Mouse (Mus musculus) kidney, postnatal 10 days (tissue): Measurements from ENCODE around the gene Shmt2.

Experiments
- DNase-seq: peaks from one replicate; pipeline ENCODE4 v3.0.0; 2021; ENCODE audit warnings: mixed read lengths

The Shmt2 gene

DNA sequence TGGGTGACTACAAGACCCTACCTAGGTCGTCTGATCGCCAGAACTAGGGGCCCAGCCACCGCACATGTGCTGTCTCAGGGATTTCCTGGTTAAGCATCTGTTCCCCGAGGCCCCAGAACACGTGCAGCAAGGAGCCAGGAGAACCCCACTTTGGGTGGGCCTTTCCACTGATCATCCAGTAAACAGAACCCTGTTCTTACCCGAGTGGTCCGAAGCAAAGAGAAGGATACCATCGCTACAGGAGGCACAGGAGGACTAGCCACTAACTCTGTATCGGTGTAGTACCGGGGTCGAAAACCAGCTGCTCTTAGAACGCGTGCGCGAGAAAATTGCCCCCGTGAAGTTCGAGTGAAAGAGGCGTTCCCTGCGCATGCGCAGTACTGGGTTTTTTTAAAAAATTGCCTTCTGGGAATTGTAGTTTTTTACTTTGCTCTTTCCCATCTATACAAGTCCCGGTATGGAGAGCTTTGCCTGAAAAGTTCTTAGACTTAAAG, at the start of gene Shmt2:
Gene Shmt2, minus strand, starts transcription at position 357 of the 494 bp plus-strand sequence.
- peak; percentile 92 for DNase-seq

DNA sequence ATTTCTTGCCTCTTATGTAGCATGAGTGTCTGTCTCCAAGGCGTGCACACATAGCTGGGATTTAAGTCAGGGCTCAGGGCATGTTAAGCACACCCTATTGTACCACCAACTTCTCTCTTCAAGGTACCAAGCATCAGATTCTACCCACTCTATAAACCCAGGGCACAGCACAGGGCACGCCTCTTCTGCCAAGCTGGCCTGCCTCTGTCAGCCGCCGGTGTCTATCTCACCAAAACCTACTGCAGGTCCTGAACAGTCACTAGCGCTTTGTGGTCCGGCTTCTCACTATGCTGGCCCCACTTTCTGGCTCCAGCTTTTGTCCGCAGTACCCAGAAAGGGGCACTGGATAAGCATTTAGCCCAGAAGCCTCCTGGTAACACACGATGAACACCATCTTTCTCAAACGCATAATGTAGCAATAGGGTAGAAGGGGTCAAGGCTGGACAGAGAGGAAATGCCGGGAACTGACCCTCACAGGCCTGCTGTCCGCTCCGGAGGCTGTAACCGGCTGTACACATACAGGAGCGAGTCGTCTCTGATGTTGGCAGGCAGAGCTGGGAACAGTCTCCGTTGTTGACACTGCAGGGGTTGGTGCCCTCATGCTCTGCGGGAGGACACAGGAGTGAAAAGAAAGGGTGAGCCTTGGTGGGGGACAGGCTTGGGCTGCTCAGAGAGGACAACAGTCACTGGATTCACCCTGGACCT, 48.8 kb upstream of the Shmt2 start:
- DNase-seq, result peak; percentile 49

DNA sequence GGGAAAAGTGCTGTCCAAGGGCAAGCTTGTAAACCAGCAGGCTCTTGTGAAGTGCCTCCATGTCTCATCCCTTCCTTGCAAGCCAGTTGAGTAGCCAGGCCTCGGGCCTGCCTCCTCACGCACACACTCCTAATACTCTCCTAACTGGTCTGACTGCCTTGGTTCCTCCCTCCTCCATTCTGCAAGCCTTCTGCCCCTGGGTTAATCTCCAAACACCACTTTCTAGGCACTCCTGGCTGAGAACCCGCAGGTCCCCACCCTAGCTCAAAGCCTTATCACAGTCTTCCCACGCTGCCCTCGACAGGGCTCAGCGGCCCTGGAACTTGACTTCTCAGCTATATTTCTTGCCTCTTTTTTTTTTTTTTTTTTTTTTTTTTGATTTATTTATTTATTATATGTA, 48.1 kb upstream of the Shmt2 start:
- DNase-seq, result no peak

DNA sequence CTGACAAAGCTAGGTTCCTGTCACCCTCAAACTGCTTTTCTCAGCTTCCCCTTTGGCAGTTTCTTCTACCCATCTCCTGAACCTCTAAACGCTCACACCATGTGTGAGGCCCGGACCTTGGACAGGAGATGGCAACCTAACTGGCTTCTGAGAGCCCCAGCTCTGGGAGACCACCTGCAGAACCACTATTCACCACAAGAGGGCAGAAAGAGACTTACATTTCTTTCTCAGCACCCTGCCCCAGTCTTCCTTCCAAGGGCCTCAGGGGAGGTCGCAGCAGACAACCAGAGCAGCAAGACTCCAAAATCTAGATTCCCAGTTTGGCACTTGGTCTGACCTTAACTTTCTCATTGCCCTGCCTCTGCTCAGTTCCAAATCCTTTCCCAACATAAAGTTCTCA, 47.2 kb upstream of the Shmt2 start:
- DNase-seq, result peak; percentile 90

DNA sequence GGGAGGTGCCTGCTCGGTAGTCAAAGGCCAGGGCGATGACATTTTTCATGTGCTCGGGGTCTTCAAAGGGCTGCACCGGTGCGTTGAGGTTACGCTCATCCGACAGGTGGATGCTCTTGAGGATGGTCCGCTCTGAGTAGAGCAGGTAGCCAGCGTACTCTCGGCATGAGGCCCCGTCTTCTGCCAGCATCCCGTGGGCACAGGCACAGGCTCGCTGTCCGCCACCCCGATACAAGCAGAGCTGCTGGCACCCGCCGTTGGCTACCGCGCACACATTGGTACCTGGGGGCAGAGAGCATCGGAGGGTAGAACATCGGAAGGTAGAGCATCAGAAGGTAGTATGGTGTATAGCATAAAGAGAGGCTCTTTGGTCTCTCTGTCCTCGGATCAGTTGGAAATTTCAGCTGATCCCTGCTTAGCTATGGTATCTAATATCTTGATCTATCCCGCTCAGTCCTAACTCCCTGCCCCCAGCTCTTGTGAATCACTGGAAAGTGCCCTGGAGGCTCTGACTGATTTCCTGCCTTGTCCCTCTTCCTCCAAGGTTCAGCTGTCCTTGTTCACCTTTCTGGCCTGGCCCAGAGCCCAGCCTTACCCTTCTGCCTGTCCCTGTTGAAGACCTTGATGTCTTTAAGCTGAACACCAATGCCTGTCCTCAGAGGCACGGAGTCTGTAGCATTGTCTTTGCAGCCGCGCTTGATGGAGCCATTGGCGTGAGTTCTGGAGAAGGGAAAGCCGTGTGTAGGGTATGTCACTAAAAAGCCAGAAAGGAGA, 44.5 kb upstream of the Shmt2 start:
- no peak for DNase-seq

DNA sequence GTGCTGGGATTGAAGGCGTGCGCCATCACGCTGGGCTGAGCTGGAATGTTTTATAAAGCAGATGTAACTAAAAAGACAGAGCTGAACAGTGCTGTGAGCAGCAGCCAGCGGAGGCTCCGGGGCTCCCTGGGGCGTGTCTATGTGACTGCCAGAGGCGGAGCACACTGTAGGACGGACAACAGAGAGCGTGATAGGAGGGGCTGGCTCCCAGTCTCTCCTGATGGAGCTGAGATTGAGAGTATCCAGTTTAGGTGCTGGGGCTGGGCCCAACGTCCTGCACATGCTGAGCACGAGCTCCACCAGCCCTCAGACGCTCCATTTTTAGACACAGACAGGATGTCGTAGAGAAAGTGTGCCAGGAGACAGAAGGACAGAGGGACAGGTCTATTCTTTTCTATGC, 42.1 kb upstream of the Shmt2 start:
- peak; percentile 68 for DNase-seq

DNA sequence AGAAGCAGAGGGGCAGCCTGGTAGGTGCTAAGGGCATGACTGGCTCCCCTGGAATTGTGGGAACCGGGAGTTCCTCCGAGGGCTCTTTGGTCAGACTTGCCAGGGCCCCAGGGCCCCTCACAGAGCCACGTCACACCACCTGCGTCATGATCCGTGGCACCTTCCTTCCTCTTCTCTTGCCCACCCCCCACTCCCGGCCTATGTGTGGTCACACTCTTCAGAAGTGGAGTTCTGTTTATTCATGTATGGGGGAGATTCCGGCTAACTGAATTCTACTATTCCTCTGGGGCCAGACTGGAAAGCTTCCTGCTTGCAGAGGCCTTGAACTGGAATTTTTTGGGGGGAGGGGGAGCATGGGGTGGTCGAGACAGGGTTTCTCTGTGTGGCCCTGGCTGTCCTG, 41.6 kb upstream of the Shmt2 start:
- DNase-seq, result peak; percentile 43

DNA sequence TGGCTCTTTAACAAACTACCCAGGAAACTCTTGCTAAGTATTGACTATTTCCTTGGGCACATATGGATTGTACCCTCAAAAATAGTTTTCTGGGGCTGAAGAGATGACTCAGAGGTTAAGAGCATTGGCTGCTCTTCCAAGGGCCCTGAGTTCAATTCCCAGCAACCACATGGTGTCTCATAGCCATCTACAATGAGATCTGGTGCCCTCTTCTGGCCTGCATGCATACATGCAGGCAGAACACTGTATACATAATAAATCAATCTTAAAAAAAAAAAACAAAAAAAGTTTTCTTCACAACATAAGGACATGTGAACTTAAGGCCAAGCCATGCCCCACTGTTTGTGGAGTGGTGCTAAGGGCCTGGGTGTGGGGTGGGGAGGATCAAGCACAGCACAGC, 38.9 kb upstream of the Shmt2 start:
- no peak for DNase-seq

DNA sequence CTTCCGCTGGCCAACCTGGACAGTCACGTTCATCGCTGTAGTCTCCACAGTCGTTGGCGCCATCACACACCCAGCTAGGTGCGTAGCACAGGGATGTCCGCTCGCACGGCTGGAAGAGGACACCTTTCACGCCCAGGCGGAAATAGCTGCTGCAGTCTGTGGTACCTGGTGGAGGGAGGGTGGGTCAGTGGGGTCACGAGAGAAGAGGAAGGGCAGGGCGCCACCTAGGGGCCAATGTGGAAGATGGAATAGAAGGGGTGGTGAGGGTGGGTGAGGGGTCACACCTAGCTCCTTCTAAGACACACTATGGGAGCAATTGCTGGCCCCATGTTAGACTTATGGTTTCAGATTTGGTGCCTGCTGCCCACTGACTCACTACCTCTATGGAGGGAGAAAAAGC, 35.2 kb upstream of the Shmt2 start:
- no peak for DNase-seq

DNA sequence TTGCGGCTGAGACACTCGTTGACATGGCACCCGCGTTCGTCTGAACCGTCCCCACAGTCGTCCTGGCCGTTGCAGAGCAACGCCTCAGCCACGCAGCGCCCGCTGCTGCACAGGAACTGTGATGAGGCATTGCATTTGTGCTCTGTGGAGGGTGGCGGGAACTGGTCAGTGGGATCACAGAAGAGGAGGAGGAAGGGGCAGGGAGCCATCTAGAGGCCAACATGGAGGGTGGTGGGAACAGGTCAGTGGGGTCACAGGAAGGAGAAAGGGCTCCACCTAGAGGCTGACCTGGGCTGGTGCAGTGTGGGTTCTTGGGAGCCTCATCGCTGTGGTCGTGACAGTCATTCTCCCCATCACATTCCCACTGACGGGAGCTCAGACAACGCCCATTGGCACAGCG, 33.5 kb upstream of the Shmt2 start:
- peak; percentile 45 for DNase-seq

DNA sequence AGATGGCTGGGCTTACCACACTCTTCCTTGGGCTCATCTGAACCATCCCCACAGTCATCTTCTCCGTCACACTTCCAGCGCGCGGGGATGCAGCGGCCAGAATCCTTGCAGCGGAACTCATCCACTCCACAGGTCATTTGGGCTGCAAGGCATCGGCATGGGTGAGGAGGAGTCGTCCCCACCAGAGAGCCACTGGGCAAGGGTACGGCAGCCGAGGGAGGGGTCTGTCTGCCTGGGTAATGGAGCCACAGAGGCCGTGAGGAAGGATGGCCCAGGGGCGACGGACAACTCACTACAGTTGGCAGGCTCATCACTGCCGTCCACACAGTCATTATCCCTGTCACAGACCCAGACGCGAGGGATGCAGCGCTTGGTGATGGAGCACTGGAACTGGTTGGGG, 27.6 kb upstream of the Shmt2 start:
- DNase-seq, result no peak

DNA sequence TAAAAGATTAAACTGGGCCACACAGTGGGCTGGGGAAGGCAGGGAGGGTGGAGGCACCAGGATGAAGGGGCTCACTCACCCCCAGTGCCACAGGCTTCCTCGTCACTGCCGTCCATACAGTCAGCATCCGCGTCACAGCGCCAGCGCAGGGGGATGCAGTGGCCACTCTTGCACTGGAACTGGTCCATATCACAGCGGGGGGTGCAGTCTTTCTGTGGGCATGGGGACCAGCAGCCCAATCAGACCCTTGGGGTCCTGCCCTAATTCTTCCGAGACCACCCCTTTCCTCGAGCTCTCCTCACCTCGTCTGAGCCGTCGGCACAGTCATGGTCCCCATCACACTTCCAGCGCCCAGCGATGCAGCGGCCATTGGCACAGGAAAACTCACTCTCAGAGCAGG, 26.0 kb upstream of the Shmt2 start:
- no peak for DNase-seq

DNA sequence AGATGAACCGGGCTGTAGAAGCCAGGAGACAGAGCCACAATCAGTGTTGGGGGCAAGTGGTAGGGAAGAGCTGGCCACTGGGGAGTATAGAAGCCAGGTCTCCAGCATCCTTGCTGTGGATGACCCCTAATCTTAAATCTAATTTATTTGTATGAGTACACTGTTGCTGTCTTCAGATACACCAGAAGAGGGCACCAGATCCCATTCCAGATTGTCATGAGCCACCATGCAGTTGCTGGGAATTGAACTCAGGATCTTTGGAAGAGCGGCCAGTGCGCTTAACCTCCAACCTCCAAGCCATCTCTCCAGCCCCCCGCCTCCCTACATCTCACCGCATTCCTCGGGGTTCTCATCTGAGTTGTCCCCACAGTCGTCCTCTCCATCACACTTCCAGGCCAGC, 24.3 kb upstream of the Shmt2 start:
- DNase-seq, result no peak

DNA sequence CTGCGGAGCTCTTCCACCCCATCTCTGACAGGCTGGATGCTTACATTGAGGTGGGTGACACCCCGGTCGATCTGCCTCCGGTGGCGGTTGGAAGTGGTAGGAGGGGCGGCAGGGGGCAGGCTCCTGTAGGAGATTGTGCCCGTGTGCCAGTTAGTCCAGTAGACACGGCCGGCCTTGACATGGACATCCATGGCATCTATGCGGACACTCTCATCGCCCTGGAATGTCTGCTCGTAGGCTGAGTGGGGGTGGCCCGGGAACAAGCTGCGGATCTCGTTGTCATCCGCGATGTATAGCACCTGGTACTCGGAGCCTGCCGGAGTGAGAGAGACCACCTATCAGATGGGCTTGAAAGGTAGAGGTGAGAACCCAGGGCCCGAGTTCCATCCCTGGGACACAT, 22.1 kb upstream of the Shmt2 start:
- DNase-seq, result no peak

DNA sequence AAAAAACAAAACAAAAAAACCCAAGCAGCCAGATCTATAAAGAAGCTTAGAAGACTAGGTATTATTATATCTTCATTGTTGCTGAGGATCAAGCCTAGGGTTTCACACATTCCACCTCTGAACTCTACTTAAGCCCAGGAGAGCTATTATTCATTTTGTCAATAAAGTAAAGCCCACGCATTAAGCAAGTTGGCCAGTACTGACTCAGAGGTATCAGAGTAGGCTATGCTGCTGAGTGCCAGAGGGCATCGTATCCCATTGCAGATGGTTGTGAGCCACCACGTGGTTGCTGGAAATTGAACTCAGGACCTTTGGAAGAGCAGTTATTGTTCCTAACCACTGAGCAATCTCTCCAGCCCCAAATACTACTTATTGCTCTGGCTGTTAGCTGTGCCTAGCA, 21.7 kb upstream of the Shmt2 start:
- DNase-seq, result no peak

DNA sequence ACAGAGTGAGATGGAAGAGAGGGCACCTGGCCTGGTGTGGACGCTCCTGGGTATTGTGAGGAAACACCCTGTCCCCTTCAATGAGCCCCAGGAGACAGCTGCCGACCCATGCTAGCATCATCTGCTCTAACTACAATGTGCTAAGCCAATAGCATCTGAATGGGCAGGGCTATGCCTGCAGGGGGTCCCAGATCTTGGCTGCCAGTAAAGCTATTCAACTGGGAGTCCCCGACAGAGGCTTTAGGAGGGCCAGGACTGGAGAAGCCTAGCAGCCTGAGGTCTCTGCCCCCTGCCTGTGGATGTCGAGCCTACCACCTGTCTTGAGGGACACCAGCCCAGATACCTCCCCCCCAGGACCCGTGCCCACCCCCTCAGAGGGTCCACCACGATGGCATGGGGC, 20.5 kb upstream of the Shmt2 start:
- DNase-seq, result no peak

DNA sequence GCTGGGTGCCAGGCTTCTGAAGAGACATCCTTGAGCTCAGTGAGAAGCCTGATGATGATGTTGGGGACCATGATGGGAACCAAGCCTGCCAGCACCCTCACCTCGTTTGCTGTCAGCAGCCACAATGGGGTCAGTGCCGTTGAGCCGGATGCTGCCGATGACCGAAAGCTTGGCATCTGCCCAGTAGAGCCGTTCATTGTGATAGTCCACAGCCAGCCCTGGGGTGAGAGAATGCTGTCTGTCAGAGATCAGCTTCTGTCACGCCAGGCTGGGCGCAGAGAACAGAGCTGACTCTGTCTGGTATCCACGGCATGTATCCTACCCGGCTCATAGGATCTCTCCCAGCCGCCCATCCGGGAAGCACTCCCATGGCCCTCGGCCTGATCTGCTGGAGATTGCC, 19.8 kb upstream of the Shmt2 start:
- DNase-seq, result peak; percentile 48

DNA sequence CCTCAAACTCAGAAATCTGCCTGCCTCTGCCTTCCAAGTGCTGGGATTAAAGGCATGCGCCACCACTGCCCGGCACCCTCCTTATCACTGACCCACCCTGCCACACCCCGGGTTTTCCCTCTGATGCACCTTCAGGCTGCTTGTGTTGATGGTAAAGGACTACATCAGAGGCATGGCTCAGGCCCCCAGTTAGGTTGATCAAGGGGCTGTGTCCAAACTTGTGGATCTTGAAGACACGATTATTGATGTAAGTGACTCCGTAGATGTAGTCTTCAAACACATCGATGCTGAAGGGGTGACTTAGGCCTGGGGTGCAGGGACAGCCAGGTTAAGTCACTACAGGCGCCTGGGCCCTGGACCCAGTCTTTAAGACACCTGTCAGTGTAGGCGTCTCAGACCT, 19.3 kb upstream of the Shmt2 start:
- DNase-seq, result no peak

DNA sequence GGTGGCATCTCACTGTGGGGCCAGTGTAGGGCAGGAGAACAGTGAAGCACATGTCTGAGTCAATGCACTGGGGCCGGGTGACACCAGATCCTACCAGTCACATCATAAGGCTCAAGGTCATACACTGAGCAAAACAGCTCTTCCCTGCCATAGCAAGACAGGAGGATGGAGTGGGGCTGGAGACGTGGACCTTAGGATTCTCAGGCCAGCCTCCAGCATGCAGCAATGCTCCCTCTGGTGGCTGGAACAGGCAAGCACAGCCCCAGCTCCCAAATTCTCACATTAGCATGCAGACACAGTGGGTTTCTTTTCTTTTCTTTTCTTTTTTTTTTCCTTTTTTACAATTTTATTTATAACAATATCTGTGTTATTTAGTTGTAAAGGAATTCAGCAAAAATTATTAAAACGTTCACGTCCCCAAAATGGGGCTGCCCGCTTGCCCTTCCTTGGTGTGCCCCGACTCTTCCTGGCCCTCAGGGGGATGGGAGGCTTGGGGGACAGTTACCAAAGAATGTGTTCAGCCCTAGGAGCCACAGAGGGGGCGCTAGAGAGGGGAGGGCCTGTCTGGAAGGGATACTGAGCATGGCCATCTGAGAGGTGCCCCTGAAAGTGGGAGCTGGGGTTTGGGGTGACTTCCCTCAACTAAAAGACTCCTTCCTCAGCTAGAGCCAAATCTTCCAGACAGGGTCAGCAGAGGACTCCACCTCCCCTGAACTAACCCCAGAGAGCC, 15.8 kb upstream of the Shmt2 start:
- peak; percentile 91 for DNase-seq

DNA sequence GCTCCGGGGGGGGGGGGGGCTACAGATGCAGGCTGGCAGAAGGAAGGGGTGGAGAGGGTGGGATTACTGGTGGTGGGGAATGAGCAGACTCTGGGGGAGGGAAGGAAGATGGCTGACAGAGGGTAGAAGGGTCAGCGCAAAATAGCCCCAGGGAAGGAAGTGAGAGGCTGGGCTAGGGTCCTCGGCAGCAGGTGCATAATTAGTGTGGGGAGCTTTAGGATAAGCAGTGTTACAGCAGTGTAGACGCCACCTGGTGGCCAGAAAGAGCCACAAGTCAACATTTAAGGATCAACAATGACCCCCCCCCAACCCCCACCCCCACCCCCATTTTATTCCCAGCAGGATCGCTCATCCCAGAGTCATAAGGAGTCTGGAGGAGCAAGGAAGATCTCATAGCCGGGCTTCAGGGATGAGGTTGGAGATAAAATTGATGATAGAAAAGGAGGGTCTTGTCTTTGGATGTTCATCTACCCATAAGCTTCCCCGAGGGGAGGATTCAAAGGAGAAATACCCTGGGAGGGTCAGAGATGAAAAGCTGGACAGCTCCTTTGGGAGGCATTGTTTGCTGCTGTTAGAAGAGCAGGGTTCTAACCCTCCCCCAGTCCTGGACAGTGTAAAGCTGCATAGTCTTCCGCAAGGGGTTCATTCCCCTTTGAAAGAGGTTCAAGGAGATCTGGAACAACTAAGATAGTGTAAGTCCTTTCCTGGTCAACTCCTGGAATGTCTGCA, 14.5 kb upstream of the Shmt2 start:
- DNase-seq, result peak; percentile 73

DNA sequence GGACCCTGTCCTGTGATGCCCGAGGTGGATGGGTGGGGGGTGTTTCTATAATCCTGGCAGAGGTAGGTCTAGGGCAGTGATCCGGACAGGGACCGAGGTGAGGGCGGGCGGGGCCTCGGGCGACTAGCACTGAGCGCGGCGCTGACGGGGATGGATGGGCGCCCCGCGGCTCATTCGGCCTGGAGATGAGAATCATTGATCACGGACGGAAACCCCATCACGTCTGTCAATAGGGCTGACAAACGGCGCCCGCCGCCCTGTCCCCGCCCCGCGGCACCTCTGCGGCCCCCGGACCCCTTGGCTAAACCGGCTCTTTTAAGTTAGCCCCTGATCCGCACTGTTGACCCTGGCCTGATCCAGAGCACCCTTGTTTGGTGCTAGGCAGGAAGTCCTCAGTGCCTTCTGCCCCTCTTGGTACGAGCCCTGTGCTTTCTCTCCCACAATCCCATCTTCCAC, 12.7 kb upstream of the Shmt2 start:
- DNase-seq, result no peak

DNA sequence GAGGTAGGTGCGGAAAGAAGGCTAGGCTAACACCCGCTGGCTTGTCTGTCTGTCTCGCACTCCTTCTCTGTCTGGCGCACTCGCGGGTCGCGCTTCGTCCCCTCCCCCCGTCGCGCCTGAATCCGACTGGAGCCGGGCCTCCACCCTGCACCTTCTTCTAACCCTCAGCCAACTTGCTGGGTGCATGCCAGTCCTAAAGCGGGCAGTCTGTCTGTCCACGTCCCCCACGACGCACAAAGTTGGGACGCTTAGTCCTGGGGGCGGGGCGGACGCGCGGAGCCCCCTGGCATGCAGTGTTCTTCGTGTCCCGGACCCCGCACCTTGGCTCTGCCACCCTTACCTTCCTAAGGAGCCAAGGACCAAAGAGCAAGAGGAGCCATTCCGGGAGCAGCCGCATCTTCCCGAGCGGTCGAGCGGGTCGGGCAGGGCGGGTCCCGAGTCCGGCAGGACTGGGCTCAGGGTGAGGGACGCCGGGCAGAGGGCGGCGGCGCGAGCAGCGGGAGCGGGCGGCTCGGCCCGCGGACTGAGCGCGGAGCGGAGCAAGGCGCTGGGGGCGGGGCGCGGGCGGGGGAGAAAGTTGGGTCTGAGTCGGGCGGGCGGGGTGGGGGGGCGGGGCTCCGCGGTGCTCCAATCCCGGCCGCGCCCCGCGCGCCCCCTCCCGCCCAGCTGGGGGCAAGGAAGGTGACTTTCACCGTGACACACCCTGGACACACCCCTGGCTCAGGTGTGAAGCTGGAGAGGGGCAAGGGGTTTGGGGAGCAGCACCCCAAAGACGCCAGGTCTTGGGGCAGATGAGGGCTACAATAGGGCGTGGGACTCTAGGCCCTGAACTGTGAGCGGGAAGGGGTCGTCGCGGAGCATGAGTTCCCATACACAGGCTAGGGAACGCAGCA, 12.0 kb upstream of the Shmt2 start, which contains the start of gene Nxph4:
Gene Nxph4, minus strand, starts transcription at position 524 of the 893 bp plus-strand sequence.
- peak; percentile 69 for DNase-seq
